Mouse (Mus musculus) heart, postnatal 0 days (tissue): Measurements from ENCODE around the gene Hadh. TPM values are rescaled to one million over a fixed set of nuclear protein-coding genes. Genes with fewer than 3 reads are reported as not detected.

Experiments
- ATAC-seq: fragments of 200-750 bp; cut with Nextera tagmentation; 2 replicates; pipeline ENCODE4 v1.8.0; 2017; ENCODE audit warnings: low read depth, moderate number of reproducible peaks, moderate library complexity; ENCODE audit not compliant: insufficient read depth
- DNase-seq: peaks from one replicate; pipeline ENCODE4 v3.0.0-alpha.2; 2016; ENCODE audit warnings: low spot score
- H3K27ac ChIP-seq: fragments of 300-500 bp; sonication (generic); 2 replicates; pipeline ENCODE4 v1.5.1; 2014; ENCODE audit warnings: low read depth, mild to moderate bottlenecking
- H3K27me3 ChIP-seq: fragments of 300-500 bp; sonication (generic); 2 replicates; pipeline ENCODE4 v1.6.1; 2014; ENCODE audit warnings: low read length, mixed read lengths; ENCODE audit not compliant: control insufficient read depth, insufficient read depth
- H3K36me3 ChIP-seq: fragments of 300-500 bp; sonication (generic); replicated peaks from 2 replicates; pipeline ENCODE4 v1.6.1; 2014; ENCODE audit warnings: low read length, mixed read lengths; ENCODE audit not compliant: control insufficient read depth, insufficient read depth
- H3K4me1 ChIP-seq: fragments of 300-500 bp; sonication (generic); 2 replicates; pipeline ENCODE4 v1.6.1; 2014; ENCODE audit warnings: antibody characterized with exemption; ENCODE audit not compliant: control insufficient read depth, insufficient read depth
- H3K4me2 ChIP-seq: fragments of 300-500 bp; sonication (generic); 2 replicates; pipeline ENCODE4 v1.6.1; 2014; ENCODE audit warnings: low read depth, mild to moderate bottlenecking, low read length, moderate library complexity
- H3K4me3 ChIP-seq: fragments of 300-500 bp; sonication (generic); 2 replicates; pipeline ENCODE4 v1.5.1; 2014; ENCODE audit warnings: low read depth, low read length
- H3K9ac ChIP-seq: fragments of 300-500 bp; sonication (generic); replicated peaks from 2 replicates; pipeline ENCODE4 v1.6.1; 2014; ENCODE audit warnings: low read depth, low read length, mixed read lengths
- H3K9me3 ChIP-seq: fragments of 300-500 bp; sonication (generic); replicated peaks from 2 replicates; pipeline ENCODE4 v1.6.1; 2016; ENCODE audit warnings: low read length; ENCODE audit not compliant: control insufficient read depth
- CTCF ChIP-seq: IDR thresholded peaks from 2 replicates; pipeline ENCODE4 v1.5.1; 2016; ENCODE audit warnings: antibody characterized with exemption, control low read depth, low read depth
- EP300 ChIP-seq: IDR thresholded peaks from 2 replicates; pipeline ENCODE4 v1.6.1; 2016; ENCODE audit warnings: antibody characterized with exemption, low read depth
- WGBS: fragments of 180-500 bp; shearing (Covaris S2); extraction: QIAGEN DNeasy Blood & Tissue Kit; methylation state at CpG from one replicate; pipeline ENCODE4 v1.1.7; 2014; 5-methylcytosine and 5-hydroxymethylcytosine counted together
- polyA plus RNA-seq: library from polyadenylated mRNA; unstranded; fragments of >200 nt; fragmentation: Nextera tagmentation; extraction: Ambion mirVana; gene quantifications from 2 replicates; pipeline ENCODE4 v1.2.1, GENCODE M21; 2015
- total RNA-seq: library from RNA; depleted of rRNA; stranded (reverse); fragments of >200 nt; gene quantifications from 2 replicates; pipeline ENCODE4 v1.2.3, GENCODE M21; 2014; ENCODE audit warnings: low replicate concordance

Hadh gene
- total and polyA plus RNA-seq, 2 experiments from 2014 or later = 237 to 433 TPM

GRCm38 (mm10) chr3:131312340-131312739 is 40.4 kb upstream of the Hadh start:
- Histone ChIP-seq H3K36me3 (no peaks in the 10 kb centered on the region), H3K27me3 (no peaks in the 10 kb centered on the region), H3K27ac (no peak overlapping the region), H3K9ac (no peak overlapping the region), H3K4me3 (no peak overlapping the region), H3K9me3 (peaks cover 13% of the 10 kb centered on the region), H3K4me1 (no peaks in the 10 kb centered on the region), H3K4me2 (no peak overlapping the region)
- DNase-seq = no peak
- TF ChIP-seq EP300 = no peak
- no peak for ATAC-seq
- WGBS = 66% methylated on average over 9 of the region's 9 CpGs

- no peak overlapping the region for H3K27ac ChIP-seq
- TF ChIP-seq EP300 (no peak), CTCF (no peak)
- no peak overlapping the region for H3K4me3 ChIP-seq
- no peaks in the 10 kb centered on the region for H3K36me3 ChIP-seq
- no peak overlapping the region for H3K4me2 ChIP-seq
- no peak overlapping the region for H3K9ac ChIP-seq
- WGBS = 88% methylated on average over 4 of the region's 4 CpGs
- H3K9me3 ChIP-seq = peaks cover 13% of the 10 kb centered on the region
- ATAC-seq = no peak
- no peaks in the 10 kb centered on the region for H3K4me1 ChIP-seq
- H3K27me3 ChIP-seq = no peaks in the 10 kb centered on the region
- DNase-seq = no peak
These were observed 38.7 kb upstream of the Hadh start for GRCm38 (mm10) chr3:131310572-131310971.

- no peak overlapping the region for H3K4me2 ChIP-seq
- H3K27ac ChIP-seq = no peak overlapping the region
- no peak for DNase-seq
- peaks cover 13% of the 10 kb centered on the region for H3K9me3 ChIP-seq
- no peaks in the 10 kb centered on the region for H3K36me3 ChIP-seq
- 85% methylated on average over 3 of the region's 3 CpGs for WGBS
- no peak overlapping the region for H3K4me3 ChIP-seq
- no peak overlapping the region for H3K9ac ChIP-seq
- no peak for TF ChIP-seq EP300
- no peak for ATAC-seq
- H3K27me3 ChIP-seq = no peaks in the 10 kb centered on the region
- H3K4me1 ChIP-seq = no peaks in the 10 kb centered on the region
These were observed 35.9 kb upstream of the Hadh start for GRCm38 (mm10) chr3:131307811-131308210.

GRCm38 (mm10) chr3:131306255-131306654 is 34.4 kb upstream of the Hadh start:
- H3K36me3 ChIP-seq = no peaks in the 10 kb centered on the region
- TF ChIP-seq EP300 = no peak
- no peak for TF ChIP-seq CTCF
- H3K27ac ChIP-seq = no peak overlapping the region
- ATAC-seq (no peak), DNase-seq (no peak)
- peaks cover 13% of the 10 kb centered on the region for H3K9me3 ChIP-seq
- H3K4me1 ChIP-seq = 0 out of 2 replicates have a peak, but pooled peaks cover 4% of the 10 kb centered on the region
- 87% methylated on average over 7 of the region's 7 CpGs for WGBS
- H3K4me3 ChIP-seq = no peak overlapping the region
- H3K9ac ChIP-seq = no peak overlapping the region
- H3K27me3 ChIP-seq = no peaks in the 10 kb centered on the region
- H3K4me2 ChIP-seq = no peak overlapping the region

GRCm38 (mm10) chr3:131303320-131303714 is 31.4 kb upstream of the Hadh start:
- Histone ChIP-seq H3K4me2 (peak overlapping the region; percentile 93), H3K27ac (no peak overlapping the region), H3K36me3 (no peaks in the 10 kb centered on the region), H3K9ac (0 out of 2 replicates have a peak overlapping the region, but pooled peaks have one; percentile 56), H3K4me1 (0 out of 2 replicates have a peak, but pooled peaks cover 4% of the 10 kb centered on the region), H3K27me3 (no peaks in the 10 kb centered on the region), H3K4me3 (peak overlapping the region; percentile 73), H3K9me3 (no peaks in the 10 kb centered on the region)
- ATAC-seq = 0 out of 2 replicates have a peak, but pooled peaks have one; percentile 3
- TF ChIP-seq EP300 = no peak
- TF ChIP-seq CTCF = no peak
- no peak for DNase-seq
- 21% methylated on average over 5 of the region's 5 CpGs for WGBS
